Mouse (Mus musculus) forebrain, embryonic 10.5 days (tissue): ENCODE measurements at regions not wholly inside any gene's neighbourhood (a gene's known extent, or its start where the extent isn't known, plus 50 kb on each side); places are given as distances from the start of the nearest gene placed in this dataset.

Source experiments
- DNase-seq: peaks from one replicate; pipeline ENCODE4 v3.0.0-alpha.2; 2017; ENCODE audit warnings: low spot score; ENCODE audit errors: extremely low spot score
- H3K27ac ChIP-seq: fragments of 300-500 bp; sonication (generic); 2 replicates; pipeline ENCODE4 v1.5.1; 2016; ENCODE audit warnings: mild to moderate bottlenecking
- H3K27me3 ChIP-seq: fragments of 300-500 bp; sonication (generic); 2 replicates; pipeline ENCODE4 v1.6.1; 2016; ENCODE audit warnings: mild to moderate bottlenecking; ENCODE audit not compliant: poor library complexity, severe bottlenecking
- H3K36me3 ChIP-seq: fragments of 300-500 bp; sonication (generic); replicated peaks from 2 replicates; pipeline ENCODE4 v1.6.1; 2016; ENCODE audit warnings: mild to moderate bottlenecking, moderate library complexity
- H3K4me1 ChIP-seq: fragments of 300-500 bp; sonication (generic); 2 replicates; pipeline ENCODE4 v1.6.1; 2016
- H3K4me3 ChIP-seq: fragments of 300-500 bp; sonication (generic); 2 replicates; pipeline ENCODE4 v1.5.1; 2016; ENCODE audit warnings: mild to moderate bottlenecking, moderate library complexity
- H3K9me3 ChIP-seq: fragments of 300-500 bp; sonication (generic); 2 replicates; pipeline ENCODE4 v1.6.1; 2016; ENCODE audit warnings: mild to moderate bottlenecking, moderate library complexity
- whole genome bisulfite sequencing: fragments of 180-500 bp; shearing (Covaris S2); methylation state at CpG from one replicate; pipeline ENCODE4 v1.1.7; 2016; 5-methylcytosine and 5-hydroxymethylcytosine counted together

DNA sequence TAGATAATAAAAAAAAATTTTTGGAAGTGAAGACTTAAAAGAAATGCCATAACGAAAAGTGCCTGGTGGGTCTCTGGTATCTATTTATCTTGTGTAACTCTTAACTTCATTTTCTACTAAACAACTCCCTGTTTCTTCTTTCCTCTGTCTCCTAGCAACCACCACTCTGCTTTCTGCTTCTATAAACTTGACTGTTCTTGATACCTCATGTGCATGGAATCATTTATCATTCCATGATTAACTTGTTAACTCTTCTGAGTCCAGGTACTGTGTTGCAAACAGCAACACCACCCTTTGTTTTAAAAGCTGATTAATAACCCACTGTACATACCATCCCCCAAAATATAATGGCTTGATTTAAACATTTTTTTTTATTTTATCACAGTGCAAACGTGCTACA is 325.0 kb downstream of the Mettl4 start:
- 77% methylated on average over 2 of the region's 2 CpGs for WGBS
- no peaks in the 10 kb centered on the region for H3K27me3 ChIP-seq
- no peaks in the 10 kb centered on the region for H3K9me3 ChIP-seq
- H3K4me3 ChIP-seq = no peak overlapping the region
- H3K4me1 ChIP-seq = no peaks in the 10 kb centered on the region
- no peak for DNase-seq
- no peaks in the 10 kb centered on the region for H3K36me3 ChIP-seq
- H3K27ac ChIP-seq = no peak overlapping the region

DNA sequence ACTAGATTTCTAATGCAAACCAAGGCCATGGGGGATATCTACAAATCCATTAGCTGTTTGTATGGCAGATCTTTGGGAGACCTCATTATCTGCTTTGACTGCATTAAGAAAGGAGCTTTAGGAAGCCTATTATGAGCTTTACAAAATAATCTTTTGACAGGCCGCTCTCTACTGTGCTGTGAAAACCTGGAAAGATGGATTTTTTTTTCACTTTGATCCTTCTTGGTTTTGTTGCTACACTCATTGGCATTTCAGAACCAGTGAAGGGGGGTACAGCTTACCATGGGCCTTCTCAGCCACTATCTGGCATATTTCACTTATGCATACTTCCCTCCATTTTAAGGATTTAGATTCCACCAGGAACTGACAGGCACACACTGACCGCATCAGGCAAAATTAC is 366.8 kb downstream of the Mettl4 start:
- WGBS = 76% methylated on average over 2 of the region's 2 CpGs
- Histone ChIP-seq H3K27me3 (no peaks in the 10 kb centered on the region), H3K36me3 (no peaks in the 10 kb centered on the region), H3K4me1 (peaks cover 7% of the 10 kb centered on the region; the same call in 1 of the 2 replicates), H3K4me3 (no peak overlapping the region), H3K9me3 (no peaks in the 10 kb centered on the region), H3K27ac (no peak overlapping the region)
- DNase-seq = no peak

DNA sequence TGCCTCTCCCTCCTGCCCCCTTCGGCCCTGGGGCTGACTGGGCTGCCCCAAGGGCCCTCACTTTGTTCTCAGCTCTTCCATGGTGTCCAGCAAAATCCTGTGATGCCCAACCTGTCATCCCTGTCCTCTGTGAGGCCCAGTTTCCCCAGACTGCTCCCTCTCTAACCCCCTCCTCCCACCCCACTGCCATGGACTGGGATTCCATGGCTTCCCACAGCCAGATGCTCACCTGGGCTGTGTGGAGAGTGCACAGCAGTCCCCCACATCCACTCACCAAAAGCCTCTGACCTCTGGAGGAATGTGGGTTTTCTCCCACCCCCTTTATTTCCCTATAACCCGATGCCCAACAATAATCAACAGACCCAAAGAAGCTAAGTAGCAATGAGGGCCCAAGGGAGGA is 414.1 kb downstream of the Mettl4 start:
- H3K36me3 ChIP-seq = no peaks in the 10 kb centered on the region
- H3K4me1 ChIP-seq = no peaks in the 10 kb centered on the region
- no peaks in the 10 kb centered on the region for H3K9me3 ChIP-seq
- H3K27ac ChIP-seq = no peak overlapping the region
- DNase-seq = no peak
- 82% methylated on average over 2 of the region's 2 CpGs for WGBS
- H3K4me3 ChIP-seq = no peak overlapping the region
- no peaks in the 10 kb centered on the region for H3K27me3 ChIP-seq

DNA sequence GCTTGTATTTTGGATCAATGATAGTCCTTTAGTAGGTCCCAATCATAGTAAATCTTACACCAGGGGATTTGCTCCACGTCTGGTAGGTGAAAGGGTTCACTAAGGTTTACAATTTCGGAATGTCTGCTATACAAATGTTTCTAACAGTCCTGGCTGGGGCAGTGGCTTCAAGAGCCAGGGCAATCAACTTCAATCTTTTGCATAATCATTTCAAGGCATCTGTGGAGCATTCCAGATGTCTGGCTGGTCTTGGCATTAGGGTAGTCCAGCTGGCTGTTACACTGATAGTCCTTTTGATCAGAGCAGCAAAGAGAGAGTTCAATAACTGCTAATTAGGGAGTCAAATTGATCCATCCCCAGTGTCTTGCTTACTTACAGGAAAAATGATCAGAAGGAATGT is 423.6 kb downstream of the Mettl4 start:
- H3K4me1 ChIP-seq = no peaks in the 10 kb centered on the region
- no peak overlapping the region for H3K27ac ChIP-seq
- no peak overlapping the region for H3K4me3 ChIP-seq
- DNase-seq = no peak
- 56% methylated on average over 2 of the region's 2 CpGs for WGBS
- H3K27me3 ChIP-seq = no peaks in the 10 kb centered on the region
- no peaks in the 10 kb centered on the region for H3K9me3 ChIP-seq
- H3K36me3 ChIP-seq = no peaks in the 10 kb centered on the region

DNA sequence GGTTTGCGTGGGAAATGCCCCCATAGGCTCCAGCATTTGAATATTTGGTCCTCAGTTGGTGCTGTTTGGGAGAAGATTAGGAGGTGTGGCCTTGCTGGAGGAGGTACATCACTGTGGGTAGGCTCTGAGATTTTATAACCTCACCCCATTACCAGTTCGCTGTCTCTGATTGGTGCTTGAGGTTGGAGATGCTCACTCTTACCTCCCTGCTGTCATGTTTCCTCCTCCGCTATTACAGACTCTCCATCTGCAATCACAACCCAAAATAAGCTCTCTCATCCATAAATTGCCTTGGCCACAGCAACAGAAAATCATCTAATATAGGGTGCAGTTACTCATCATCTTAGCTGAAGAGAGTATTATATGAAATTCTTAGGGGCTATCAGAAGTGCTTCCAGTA is 458.6 kb downstream of the Mettl4 start:
- Histone ChIP-seq H3K4me3 (no peak overlapping the region), H3K9me3 (no peaks in the 10 kb centered on the region), H3K36me3 (no peaks in the 10 kb centered on the region), H3K27me3 (no peaks in the 10 kb centered on the region), H3K27ac (no peak overlapping the region), H3K4me1 (no peaks in the 10 kb centered on the region)
- no peak for DNase-seq
- 88% methylated on average over 3 of the region's 3 CpGs for WGBS

DNA sequence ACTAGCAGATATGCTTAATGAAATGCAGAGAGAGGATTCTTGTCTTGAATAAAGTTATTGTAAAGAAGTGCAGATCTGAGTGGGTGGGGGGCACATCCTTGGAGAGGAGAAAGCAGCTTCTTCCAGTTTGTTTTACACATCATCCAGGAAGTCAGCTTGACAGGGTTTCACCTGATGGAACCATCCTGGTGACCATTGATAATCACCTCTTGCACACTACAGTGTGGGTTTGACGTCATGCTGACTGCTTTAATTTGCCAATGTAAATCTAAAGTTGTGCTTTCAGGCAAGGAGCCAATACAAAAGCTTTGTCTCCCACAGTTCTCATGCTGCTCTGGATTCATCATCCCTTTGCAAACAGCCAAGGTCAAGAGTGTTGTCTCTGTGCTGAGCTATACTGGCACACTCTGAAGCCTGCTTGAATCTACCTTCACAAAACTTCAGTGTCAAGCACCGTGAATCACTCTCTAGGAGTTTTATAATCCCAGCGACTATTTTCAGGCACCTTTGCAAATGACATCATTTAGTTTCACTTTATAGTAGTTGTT is 462.1 kb downstream of the Mettl4 start:
- no peak for DNase-seq
- Histone ChIP-seq H3K36me3 (no peaks in the 10 kb centered on the region), H3K4me1 (no peaks in the 10 kb centered on the region), H3K4me3 (no peak overlapping the region), H3K27ac (no peak overlapping the region), H3K9me3 (no peaks in the 10 kb centered on the region), H3K27me3 (no peaks in the 10 kb centered on the region)
- 70% methylated on average over 3 of the region's 3 CpGs for WGBS

DNA sequence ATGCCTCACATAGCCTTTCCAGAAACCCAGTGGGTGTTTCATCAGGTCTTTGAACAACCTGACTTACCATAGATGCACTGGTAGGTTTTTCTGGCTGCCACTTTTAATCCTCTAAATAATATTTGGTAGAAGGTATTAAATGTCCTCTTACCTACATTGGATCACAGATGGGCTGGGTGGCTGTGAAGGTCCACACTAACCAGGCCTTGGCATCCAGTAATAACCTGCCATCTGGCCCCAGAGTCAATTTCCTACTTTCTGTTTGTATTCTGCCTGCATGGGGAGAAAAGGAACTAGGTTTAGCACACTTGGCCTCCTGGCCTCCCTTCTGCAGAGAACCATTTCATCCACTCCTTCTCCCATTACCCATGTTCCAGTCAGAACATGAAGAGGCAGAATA is 473.0 kb downstream of the Mettl4 start:
- Histone ChIP-seq H3K27ac (no peak overlapping the region), H3K36me3 (no peaks in the 10 kb centered on the region), H3K27me3 (no peaks in the 10 kb centered on the region), H3K9me3 (no peaks in the 10 kb centered on the region), H3K4me1 (no peaks in the 10 kb centered on the region), H3K4me3 (no peak overlapping the region)
- DNase-seq = no peak

DNA sequence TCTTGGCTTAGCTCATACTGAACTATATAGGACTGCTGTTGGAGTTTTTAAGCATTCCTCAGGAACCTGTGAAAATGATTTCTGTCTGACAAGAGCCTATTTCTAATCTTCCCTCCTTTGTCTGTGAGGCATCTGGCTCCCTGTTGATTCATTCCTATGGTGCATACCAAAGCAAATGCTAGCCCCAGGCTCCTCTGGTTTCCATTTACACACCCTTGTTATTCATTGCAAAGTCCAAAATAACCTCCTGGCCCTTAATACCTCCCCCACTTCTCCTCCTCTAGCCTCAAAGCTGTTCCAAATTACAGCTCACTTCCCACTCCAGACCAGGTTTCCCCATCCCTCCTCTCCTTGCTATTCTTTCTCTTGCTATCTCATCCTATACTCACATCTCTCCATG is 480.1 kb downstream of the Mettl4 start:
- Histone ChIP-seq H3K27me3 (no peaks in the 10 kb centered on the region), H3K27ac (no peak overlapping the region), H3K4me3 (no peak overlapping the region), H3K9me3 (no peaks in the 10 kb centered on the region), H3K4me1 (peaks cover 9% of the 10 kb centered on the region; the same call in 1 of the 2 replicates), H3K36me3 (no peaks in the 10 kb centered on the region)
- DNase-seq = peak; percentile 20

DNA sequence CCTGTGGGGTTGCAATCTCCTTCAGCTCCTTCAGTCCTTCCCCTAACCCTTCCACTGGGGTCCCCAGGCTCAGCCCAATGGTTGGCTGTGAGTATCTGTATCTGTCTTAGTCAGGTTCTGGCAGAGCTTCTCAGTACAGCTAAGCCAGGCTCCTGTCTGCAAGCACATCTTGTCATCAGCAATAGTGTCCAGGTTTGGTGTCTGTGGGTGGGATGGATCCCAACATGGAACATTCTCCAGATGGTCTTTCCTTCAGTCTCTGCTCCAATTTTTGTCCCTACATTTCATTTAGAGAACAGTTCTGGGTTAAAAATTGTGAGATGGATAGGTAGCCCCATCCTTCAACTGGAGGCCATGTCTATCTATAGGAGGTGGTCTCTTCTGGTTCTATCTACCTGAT is 494.2 kb downstream of the Mettl4 start:
- no peak overlapping the region for H3K4me3 ChIP-seq
- H3K27ac ChIP-seq = no peak overlapping the region
- H3K27me3 ChIP-seq = no peaks in the 10 kb centered on the region
- H3K4me1 ChIP-seq = no peaks in the 10 kb centered on the region
- DNase-seq = no peak
- no peaks in the 10 kb centered on the region for H3K36me3 ChIP-seq
- H3K9me3 ChIP-seq = no peaks in the 10 kb centered on the region

DNA sequence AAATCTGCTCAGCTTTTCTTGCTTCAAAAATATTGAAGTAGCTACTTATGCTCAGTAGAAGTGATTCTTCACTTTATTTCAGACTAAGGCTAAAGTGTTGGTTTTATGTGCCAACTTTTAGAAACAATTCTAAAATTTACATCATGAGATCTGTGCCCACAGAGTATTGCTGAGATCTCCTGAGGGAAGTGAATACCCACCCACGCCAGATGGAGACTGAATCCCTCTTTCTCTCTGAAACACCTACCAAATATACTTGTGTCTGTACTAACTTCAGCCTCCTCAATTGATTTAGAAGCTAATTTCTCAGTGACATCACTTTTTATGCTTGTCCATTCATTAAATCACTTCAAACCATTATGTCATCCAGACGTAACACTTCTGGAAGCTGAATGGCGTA is 495.0 kb downstream of the Mettl4 start:
- 96% methylated on average over 3 of the region's 3 CpGs for WGBS
- Histone ChIP-seq H3K4me3 (no peak overlapping the region), H3K9me3 (no peaks in the 10 kb centered on the region), H3K36me3 (no peaks in the 10 kb centered on the region), H3K27me3 (no peaks in the 10 kb centered on the region), H3K4me1 (no peaks in the 10 kb centered on the region), H3K27ac (no peak overlapping the region)
- DNase-seq = no peak

DNA sequence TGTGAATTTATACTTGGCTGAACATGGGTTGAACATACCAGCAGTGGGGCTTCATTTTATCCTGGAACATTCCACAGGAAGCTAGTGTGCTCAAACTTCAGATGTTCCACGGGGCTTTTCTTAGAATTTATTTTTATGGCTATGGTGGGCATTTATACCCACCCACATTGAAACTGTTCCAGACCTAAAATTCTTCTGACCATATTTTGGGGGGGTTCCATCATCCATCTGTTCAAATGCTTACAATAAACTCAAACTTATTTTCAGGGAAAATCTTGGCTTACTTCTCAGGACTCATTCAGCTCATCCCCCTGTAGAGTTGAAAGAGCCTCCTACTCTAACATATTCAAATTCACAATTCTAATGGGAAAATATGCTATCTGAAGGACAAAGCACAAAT is 506.0 kb downstream of the Mettl4 start:
- Histone ChIP-seq H3K36me3 (no peaks in the 10 kb centered on the region), H3K4me3 (no peak overlapping the region), H3K9me3 (no peaks in the 10 kb centered on the region), H3K27me3 (no peaks in the 10 kb centered on the region), H3K27ac (no peak overlapping the region), H3K4me1 (no peaks in the 10 kb centered on the region)
- 88% methylated on average over 1 of the region's 1 CpGs for WGBS
- no peak for DNase-seq

DNA sequence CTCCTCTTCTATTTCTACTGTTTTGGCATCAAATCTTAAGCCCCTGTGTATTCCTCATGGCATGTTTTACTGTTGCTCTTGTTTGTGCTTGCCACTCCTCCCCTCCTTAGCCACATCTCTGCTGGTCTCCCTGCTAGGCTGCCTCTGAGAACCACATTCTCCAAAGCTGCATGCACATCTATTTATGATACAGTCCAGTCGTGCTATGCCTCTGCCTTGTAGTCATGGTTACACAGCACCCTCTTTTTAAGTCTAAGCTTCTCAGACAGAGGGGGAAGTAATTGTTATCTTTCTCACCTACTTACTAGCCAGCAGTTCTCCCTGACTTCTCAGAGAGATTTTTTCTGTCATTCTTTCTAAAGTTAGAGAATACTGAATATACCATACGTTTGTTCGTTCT is 523.7 kb downstream of the Mettl4 start:
- H3K36me3 ChIP-seq = no peaks in the 10 kb centered on the region
- H3K4me1 ChIP-seq = no peaks in the 10 kb centered on the region
- H3K4me3 ChIP-seq = no peak overlapping the region
- no peak for DNase-seq
- 91% methylated on average over 3 of the region's 3 CpGs for WGBS
- no peaks in the 10 kb centered on the region for H3K9me3 ChIP-seq
- no peak overlapping the region for H3K27ac ChIP-seq
- H3K27me3 ChIP-seq = no peaks in the 10 kb centered on the region
